Mouse (Mus musculus): Measurements from ENCODE around the gene Filip1.

GRCm38 (mm10) chr9:79875522-79876131 is 137.0 kb downstream of the Filip1 start:
- TF ChIP-seq CTCF (IDR thresholded peaks at IDR 0.05; ENCODE audit: control insufficient read depth, insufficient read depth, low read length), result no peak
- no peak for TF ChIP-seq POLR2A (IDR thresholded peaks at IDR 0.05; ENCODE audit: borderline replicate concordance, control insufficient read depth, low read depth, low read length)

All from bone marrow, adult 2 months (tissue).